Mouse (Mus musculus) CH12.LX (cell line): ENCODE data around the gene Cep135. TPM values are rescaled to one million over a fixed set of nuclear protein-coding genes. Genes with fewer than 3 reads are reported as not detected.

Experiments
- DNase-seq: peaks from one replicate; pipeline ENCODE4 v3.0.0-alpha.2; 2013; ENCODE audit errors: extremely low read depth
- H3K27ac ChIP-seq: 2 replicates; pipeline ENCODE4 v1.5.1; 2012; ENCODE audit warnings: low read depth, mild to moderate bottlenecking, control low read depth, moderate library complexity; ENCODE audit not compliant: insufficient read depth
- H3K27me3 ChIP-seq: replicated peaks from 2 replicates; pipeline ENCODE3; 2012; ENCODE audit warnings: inconsistent platforms
- H3K36me3 ChIP-seq, 2 experiments: replicated peaks in 1 of 2; 2 replicates each; pipeline versions ENCODE3 to v1.6.1; 2012; ENCODE audit warnings: inconsistent platforms in 1 of 2, low read length in 1 of 2, mild to moderate bottlenecking in 1 of 2, mixed read lengths in 1 of 2, moderate library complexity in 1 of 2; ENCODE audit not compliant: control insufficient read depth in 1 of 2, insufficient read depth in 1 of 2
- H3K4me1 ChIP-seq, 2 experiments: 2 replicates each; pipeline ENCODE4 v1.6.1; 2012; ENCODE audit warnings: inconsistent platforms in 1 of 2, moderate library complexity in 1 of 2; ENCODE audit not compliant: insufficient read depth in 2 of 2, control insufficient read depth in 1 of 2
- H3K4me2 ChIP-seq: 2 replicates; pipeline ENCODE4 v1.6.1; 2012; ENCODE audit warnings: low read depth, mild to moderate bottlenecking, control low read depth; ENCODE audit not compliant: poor library complexity, insufficient read depth, severe bottlenecking
- H3K4me3 ChIP-seq, 3 experiments: fragments of 150-350 bp in 1 of 3; sonication (generic) in 1 of 3; replicated peaks in 1 of 3; 2 replicates each; pipeline versions ENCODE3 to v1.5.1; 2011 to 2012; ENCODE audit warnings: low read depth in 2 of 3, low read length in 2 of 3, mild to moderate bottlenecking in 2 of 3, moderate library complexity in 2 of 3, control low read depth in 1 of 3, improper control_type of control experiment in 1 of 3, inconsistent platforms in 1 of 3, mixed read lengths in 1 of 3; ENCODE audit not compliant: poor library complexity in 1 of 3
- H3K79me2 ChIP-seq: replicated peaks from 2 replicates; pipeline ENCODE4 v1.6.1; 2012; ENCODE audit warnings: mild to moderate bottlenecking, moderate library complexity; ENCODE audit not compliant: control insufficient read depth, poor library complexity, insufficient read depth, severe bottlenecking; ENCODE audit errors: extremely low read depth
- H3K9ac ChIP-seq: 2 replicates; pipeline ENCODE4 v1.6.1; 2012; ENCODE audit warnings: low read depth, mild to moderate bottlenecking, control low read depth, moderate library complexity; ENCODE audit not compliant: insufficient read depth
- H3K9me3 ChIP-seq: replicated peaks from 2 replicates; pipeline ENCODE3; 2012; ENCODE audit warnings: low read length, inconsistent platforms, mixed read lengths
- CTCF ChIP-seq, 2 experiments: IDR thresholded peaks in 1 of 2; conservative IDR thresholded peaks in 1 of 2; 2 replicates each; pipeline ENCODE4 v1.5.1; 2011 to 2012; ENCODE audit warnings: low read depth in 2 of 2, low read length in 2 of 2, improper control_type of control experiment in 1 of 2, inconsistent platforms in 1 of 2, mild to moderate bottlenecking in 1 of 2, moderate library complexity in 1 of 2
- ELF1 ChIP-seq: IDR thresholded peaks from 2 replicates; pipeline ENCODE4 v1.6.1; 2014; ENCODE audit warnings: low read depth, mild to moderate bottlenecking, inconsistent platforms, low read length, improper control_type of control experiment
- EP300 ChIP-seq: IDR thresholded peaks from 2 replicates; pipeline ENCODE4 v1.6.1; 2011; ENCODE audit warnings: low read length, improper control_type of control experiment
- HCFC1 ChIP-seq: IDR thresholded peaks from 2 replicates; pipeline ENCODE4 v1.6.1; 2012; ENCODE audit warnings: low read depth, mild to moderate bottlenecking, inconsistent platforms, low read length, improper control_type of control experiment
- IRF4 ChIP-seq: IDR thresholded peaks from 2 replicates; pipeline ENCODE4 v1.6.1; 2014; ENCODE audit warnings: low read depth, mild to moderate bottlenecking, inconsistent platforms, low read length, improper control_type of control experiment
- JUN ChIP-seq: IDR thresholded peaks from 2 replicates; pipeline ENCODE4 v1.6.1; 2011; ENCODE audit warnings: low read depth, mild to moderate bottlenecking, low read length, improper control_type of control experiment, moderate library complexity; ENCODE audit not compliant: insufficient read depth
- JUND ChIP-seq: conservative IDR thresholded peaks from 2 replicates; pipeline ENCODE4 v1.6.1; 2011; ENCODE audit warnings: low read depth, low read length, improper control_type of control experiment
- MAFK ChIP-seq: IDR thresholded peaks from 2 replicates; pipeline ENCODE4 v1.6.1; 2011; ENCODE audit warnings: low read length, improper control_type of control experiment; ENCODE audit not compliant: insufficient replicate concordance
- MAX ChIP-seq: IDR thresholded peaks from 2 replicates; pipeline ENCODE4 v1.6.1; 2011; ENCODE audit warnings: low read length, improper control_type of control experiment
- MAZ ChIP-seq: IDR thresholded peaks from 2 replicates; pipeline ENCODE4 v1.6.1; 2012; ENCODE audit warnings: low read depth, mild to moderate bottlenecking, inconsistent platforms, low read length, improper control_type of control experiment, moderate library complexity
- MEF2A ChIP-seq: IDR thresholded peaks from 2 replicates; pipeline ENCODE4 v1.6.1; 2014; ENCODE audit warnings: low read depth, mild to moderate bottlenecking, inconsistent platforms, low read length, improper control_type of control experiment, borderline replicate concordance
- MXI1 ChIP-seq: IDR thresholded peaks from 2 replicates; pipeline ENCODE4 v1.6.1; 2011; ENCODE audit warnings: mild to moderate bottlenecking, low read depth, low read length, improper control_type of control experiment
- NELFE ChIP-seq: IDR thresholded peaks from 2 replicates; pipeline ENCODE4 v1.6.1; 2011; ENCODE audit warnings: low read depth, low read length, improper control_type of control experiment
- POLR2A ChIP-seq: IDR thresholded peaks from 2 replicates; pipeline ENCODE4 v1.6.1; 2011; ENCODE audit warnings: low read depth, mild to moderate bottlenecking, improper control_type of control experiment, low read length
- POLR2AphosphoS2 ChIP-seq: IDR thresholded peaks from 2 replicates; pipeline ENCODE4 v1.6.1; 2011; ENCODE audit warnings: low read depth, low read length, improper control_type of control experiment
- RAD21 ChIP-seq: IDR thresholded peaks from 2 replicates; pipeline ENCODE4 v1.6.1; 2011; ENCODE audit warnings: low read depth, mild to moderate bottlenecking, low read length, improper control_type of control experiment, moderate library complexity
- RCOR1 ChIP-seq: conservative IDR thresholded peaks from 2 replicates; pipeline ENCODE4 v1.6.1; 2012; ENCODE audit warnings: low read depth, mild to moderate bottlenecking, inconsistent platforms, low read length, improper control_type of control experiment
- SIN3A ChIP-seq: IDR thresholded peaks from 2 replicates; pipeline ENCODE4 v1.6.1; 2012; ENCODE audit warnings: low read length, improper control_type of control experiment, inconsistent platforms
- SMC3 ChIP-seq: IDR thresholded peaks from 2 replicates; pipeline ENCODE4 v1.6.1; 2011; ENCODE audit warnings: low read depth, low read length, improper control_type of control experiment
- TBP ChIP-seq: conservative IDR thresholded peaks from 2 replicates; pipeline ENCODE4 v1.6.1; 2011; ENCODE audit warnings: low read depth, low read length, improper control_type of control experiment
- UBTF ChIP-seq: IDR thresholded peaks from 2 replicates; pipeline ENCODE4 v1.6.1; 2012; ENCODE audit warnings: low read depth, mild to moderate bottlenecking, inconsistent platforms, low read length, improper control_type of control experiment, moderate library complexity
- ZC3H11A ChIP-seq: IDR thresholded peaks from 2 replicates; pipeline ENCODE4 v1.6.1; 2012; ENCODE audit warnings: low read depth, mild to moderate bottlenecking, inconsistent platforms, low read length, improper control_type of control experiment
- ZMIZ1 ChIP-seq: IDR thresholded peaks from 2 replicates; pipeline ENCODE4 v1.6.1; 2012; ENCODE audit warnings: low read depth, mild to moderate bottlenecking, inconsistent platforms, low read length, improper control_type of control experiment
- dilution Hi-C: fragments of 300-500 bp; cut with MboI; formaldehyde crosslinking; loops from 2 replicates; pipeline ENCODE4 v1.14.3; 2020; ENCODE audit warnings: low sequenced_read_pairs; ENCODE audit not compliant: extremely low pct_unique_long_range_greater_than_20kb, extremely low pct_ligation_motif_present
- in situ Hi-C: fragments of 300-500 bp; cut with MboI; formaldehyde crosslinking; loops from 3 replicates; pipeline ENCODE4 v1.14.3; 2019; ENCODE audit warnings: low sequenced_read_pairs, low pct_ligation_motif_present, low pct_unique_long_range_greater_than_20kb, mixed read lengths
- polyA plus RNA-seq: library from polyadenylated mRNA; unstranded; fragments of >175 nt; gene quantifications from 2 replicates; pipeline ENCODE4 v1.2.1, GENCODE M21; 2012; ENCODE audit warnings: low read depth; ENCODE audit not compliant: insufficient read length
- total RNA-seq, 2 experiments: library from RNA; depleted of rRNA; stranded (reverse); fragments of 300-350 nt in 1 of 2; fragments of >200 nt in 1 of 2; gene quantifications; 2 replicates each; pipeline ENCODE4 v1.2.3; 2012 to 2014

Cep135 gene
- total and polyA plus RNA-seq, 3 experiments = 8.0 to 12.1 (median 11.7) TPM

DNA sequence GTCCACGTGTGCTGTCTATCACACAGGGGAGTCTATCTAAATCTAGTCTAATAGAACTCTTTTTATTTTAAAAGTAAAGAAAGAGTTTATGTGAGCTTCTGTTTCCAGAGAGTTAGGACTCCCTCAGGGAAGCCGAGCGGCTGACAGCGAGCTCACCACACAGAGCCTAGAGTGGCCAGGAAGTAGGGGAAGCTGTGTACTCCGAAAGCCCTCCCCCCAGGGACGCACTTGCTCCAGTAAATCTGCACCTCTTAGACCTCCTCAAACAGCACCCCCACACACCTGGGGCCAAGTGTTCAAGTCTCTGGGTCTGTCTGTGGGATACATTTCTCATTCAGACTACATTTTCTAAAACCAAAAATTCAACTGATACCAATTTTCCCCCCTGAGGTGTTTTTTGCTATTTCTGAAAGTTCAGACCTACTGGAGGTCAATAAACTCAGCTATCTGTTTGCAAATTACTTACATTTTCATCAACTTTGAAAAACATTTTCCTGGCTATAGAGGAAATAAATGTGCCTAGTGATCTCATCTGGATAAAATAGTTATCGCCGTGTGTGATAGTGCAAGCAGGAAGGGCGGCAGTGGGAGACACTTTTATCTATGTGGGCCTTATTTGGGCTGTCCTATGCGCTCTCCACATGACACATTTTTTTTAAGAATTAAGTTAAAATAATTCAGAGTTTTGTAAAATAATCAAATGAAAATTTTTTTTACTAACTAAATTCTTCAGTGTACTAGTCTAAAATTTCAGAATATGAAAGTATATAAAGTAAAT, 56.8 kb downstream of the Cep135 start:
- Histone ChIP-seq H3K9me3 (no peaks in the 10 kb centered on the region), H3K27ac (no peak overlapping the region), H3K4me2 (no peak overlapping the region), H3K4me3 (no peak overlapping the region), H3K4me1 (no peaks in the 10 kb centered on the region), H3K27me3 (no peaks in the 10 kb centered on the region), H3K9ac (no peak overlapping the region), H3K79me2 (no peaks in the 10 kb centered on the region), H3K36me3 (peaks cover 33 to 56% of the 10 kb centered on the region in 2 experiments)
- DNase-seq = no peak
- dilution Hi-C loops = no loop called here
- in situ Hi-C loops = no loop called here
- TF ChIP-seq UBTF (no peak), JUND (no peak), ZMIZ1 (no peak), SMC3 (no peak), MAZ (no peak), MAFK (no peak), NELFE (no peak), MXI1 (no peak), POLR2A (no peak), SIN3A (no peak), JUN (no peak), IRF4 (no peak), CTCF (conservative IDR thresholded peaks at IDR 0.05 in 1 of 2, IDR thresholded peaks at IDR 0.05 in 1 of 2; ENCODE audit: low read depth in 2 of 2, low read length in 2 of 2) (no peak)

DNA sequence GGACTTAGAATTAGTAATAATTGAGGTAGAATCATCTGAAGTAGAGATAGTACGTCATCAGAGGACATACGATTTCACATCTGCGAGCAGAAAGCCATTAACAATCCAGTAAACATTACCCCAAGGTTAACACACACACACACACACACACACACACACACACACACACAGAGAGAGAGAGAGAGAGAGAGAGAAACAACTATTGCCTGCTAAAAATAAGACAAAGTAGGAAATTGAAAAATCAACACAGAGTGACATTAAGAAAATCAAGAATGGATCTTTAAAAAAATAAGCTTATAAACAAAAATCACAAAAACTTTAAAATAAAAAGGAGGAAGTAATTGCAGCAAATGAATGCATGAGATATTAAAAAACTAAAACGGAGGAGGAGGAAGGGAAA, 61.4 kb downstream of the Cep135 start:
- Histone ChIP-seq H3K27me3 (no peaks in the 10 kb centered on the region), H3K79me2 (no peaks in the 10 kb centered on the region), H3K4me3 (no peak overlapping the region), H3K9ac (no peak overlapping the region), H3K9me3 (no peaks in the 10 kb centered on the region), H3K36me3 (peaks cover 0 to 14% of the 10 kb centered on the region in 2 experiments), H3K27ac (no peak overlapping the region), H3K4me1 (no peaks in the 10 kb centered on the region), H3K4me2 (no peak overlapping the region)
- dilution Hi-C loops = no loop called here
- DNase-seq = no peak
- TF ChIP-seq MXI1 = no peak
- TF ChIP-seq RAD21 = no peak
- no peak for TF ChIP-seq NELFE
- TF ChIP-seq RCOR1 = no peak
- no peak for TF ChIP-seq JUND
- TF ChIP-seq ZC3H11A = no peak
- no peak for TF ChIP-seq MAX
- TF ChIP-seq ZMIZ1 = no peak
- TF ChIP-seq HCFC1 = no peak
- TF ChIP-seq SIN3A = no peak
- TF ChIP-seq IRF4 = no peak
- TF ChIP-seq EP300 = no peak
- no peak for TF ChIP-seq POLR2AphosphoS2
- no peak for TF ChIP-seq MEF2A
- TF ChIP-seq ELF1 = no peak
- TF ChIP-seq TBP = no peak
- in situ Hi-C loops = no loop called here
